Mouse (Mus musculus) bone marrow, adult 2 months (tissue): ENCODE measurements around the gene Gm10799. TPM values are rescaled to one million over a fixed set of nuclear protein-coding genes. Genes with fewer than 3 reads are reported as not detected.

ENCODE experiments used
- H3K27ac ChIP-seq: fragments of 200-500 bp; 2 replicates; pipeline ENCODE4 v1.5.1; 2012; ENCODE audit warnings: low read depth, mild to moderate bottlenecking, control low read depth, inconsistent platforms, low read length; ENCODE audit not compliant: control insufficient read depth, poor library complexity, insufficient read depth
- H3K4me1 ChIP-seq: fragments of 200-500 bp; 2 replicates; pipeline ENCODE4 v1.6.1; 2011; ENCODE audit warnings: low read length; ENCODE audit not compliant: control insufficient read depth, insufficient read depth
- H3K4me3 ChIP-seq: fragments of 200-500 bp; replicated peaks from 2 replicates; pipeline ENCODE3; 2011; ENCODE audit warnings: mild to moderate bottlenecking, low read depth, low read length, control low read depth; ENCODE audit not compliant: control insufficient read depth
- CTCF ChIP-seq: fragments of 200-500 bp; IDR thresholded peaks from 2 replicates; pipeline ENCODE4 v1.5.1; 2011; ENCODE audit warnings: low read length, control low read depth; ENCODE audit not compliant: control insufficient read depth, insufficient read depth
- POLR2A ChIP-seq: fragments of 200-500 bp; IDR thresholded peaks from 2 replicates; pipeline ENCODE4 v1.6.1; 2011; ENCODE audit warnings: low read depth, mild to moderate bottlenecking, control low read depth, low read length, borderline replicate concordance; ENCODE audit not compliant: control insufficient read depth
- WGBS: fragments of 180-500 bp; shearing (Covaris S2); methylation state at CpG from one replicate; pipeline ENCODE4 v1.1.7; 2018; 5-methylcytosine and 5-hydroxymethylcytosine counted together
- polyA plus RNA-seq: library from polyadenylated mRNA; stranded (reverse); fragments of >200 nt; gene quantifications from 2 replicates; pipeline ENCODE4 v1.2.4, GENCODE M21; 2011; ENCODE audit warnings: low replicate concordance; ENCODE audit not compliant: missing spikeins, insufficient read depth, insufficient read length

The Gm10799 gene
- polyA plus RNA-seq, 1 experiment, result not detected

GRCm38 (mm10) chr2:104058954-104059353 is 9.4 kb downstream of the Gm10799 start:
- H3K4me1 ChIP-seq, result no peaks in the 10 kb centered on the region
- no peak overlapping the region for H3K4me3 ChIP-seq
- no peak for TF ChIP-seq CTCF
- TF ChIP-seq POLR2A, result no peak
- no peak overlapping the region for H3K27ac ChIP-seq
- 92% methylated on average over 4 of the region's 4 CpGs for WGBS

DNA sequence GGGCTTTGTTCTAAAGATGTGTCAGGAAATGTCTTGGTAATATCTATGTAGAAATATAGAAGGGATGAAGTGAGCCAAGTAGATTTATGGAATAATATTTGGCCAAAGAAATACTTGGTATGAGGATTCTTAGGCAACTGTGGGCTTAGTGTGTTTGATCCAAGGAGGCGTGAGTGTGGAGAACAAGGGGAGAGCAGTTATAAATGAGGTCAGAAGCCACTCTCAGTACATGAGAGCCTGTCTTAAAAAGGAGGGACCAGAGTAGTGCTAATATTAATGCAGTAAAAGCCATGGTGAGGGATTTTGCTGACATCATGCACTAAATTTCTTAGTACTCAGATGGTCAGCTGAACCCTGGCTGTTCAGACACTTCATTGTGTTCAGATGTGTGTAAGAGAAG is 10.0 kb downstream of the Gm10799 start:
- TF ChIP-seq POLR2A, result no peak
- TF ChIP-seq CTCF, result no peak
- no peaks in the 10 kb centered on the region for H3K4me1 ChIP-seq
- no peak overlapping the region for H3K27ac ChIP-seq
- WGBS, result 92% methylated on average over 1 of the region's 1 CpGs
- H3K4me3 ChIP-seq, result no peak overlapping the region

GRCm38 (mm10) chr2:104044479-104045080 is 23.8 kb downstream of the Gm10799 start:
- TF ChIP-seq POLR2A (no peak), CTCF (no peak)
- WGBS, result 47% methylated on average over 1 of the region's 1 CpGs
- no peaks in the 10 kb centered on the region for H3K4me1 ChIP-seq
- H3K27ac ChIP-seq, result no peak overlapping the region
- no peak overlapping the region for H3K4me3 ChIP-seq

DNA sequence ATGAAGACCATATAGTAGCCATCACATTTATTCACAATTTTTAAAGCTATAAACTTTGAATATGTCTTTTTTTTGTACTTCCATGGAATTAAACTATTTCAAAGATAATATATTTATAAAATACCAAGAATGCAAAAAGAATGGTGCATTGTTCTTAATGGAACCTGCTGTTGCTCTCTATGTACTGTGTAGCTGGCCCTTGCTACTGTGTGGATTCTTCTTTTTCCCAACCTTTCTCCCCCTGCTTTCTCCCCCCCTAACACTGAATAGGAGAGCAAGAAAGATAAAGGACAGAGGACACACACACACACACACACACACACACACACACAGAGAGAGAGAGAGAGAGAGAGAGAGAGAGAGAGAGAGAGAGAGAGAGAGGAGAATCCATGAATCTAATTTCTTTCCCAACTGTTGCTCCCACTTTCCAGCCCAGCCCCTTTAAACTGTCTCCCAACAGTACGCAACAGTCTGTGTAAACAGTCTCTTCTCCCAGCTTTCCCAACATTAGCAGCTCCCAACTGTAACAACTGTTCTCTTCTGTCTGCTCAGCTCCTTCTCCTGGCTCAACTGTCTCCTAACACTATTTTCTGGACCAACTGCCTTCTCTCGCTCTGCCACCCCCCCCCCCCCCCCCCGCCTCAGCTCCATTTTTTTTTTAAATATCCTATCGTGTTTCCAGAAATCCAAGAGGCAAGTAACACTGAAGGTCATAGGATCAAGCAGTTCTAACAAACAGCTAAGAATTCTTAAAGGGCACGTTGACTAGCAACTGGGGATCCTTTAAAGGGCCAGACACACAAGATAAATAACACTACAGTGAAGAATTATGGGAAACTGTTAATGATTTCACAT is 24.5 kb downstream of the Gm10799 start:
- no peaks in the 10 kb centered on the region for H3K4me1 ChIP-seq
- WGBS, result 82% methylated on average over 5 of the region's 5 CpGs
- no peak overlapping the region for H3K27ac ChIP-seq
- TF ChIP-seq POLR2A, result no peak
- no peak for TF ChIP-seq CTCF
- no peak overlapping the region for H3K4me3 ChIP-seq

- no peak overlapping the region for H3K4me3 ChIP-seq
- TF ChIP-seq POLR2A, result no peak
- no peak for TF ChIP-seq CTCF
- WGBS, result 95% methylated on average over 15 of the region's 15 CpGs
- H3K4me1 ChIP-seq, result no peaks in the 10 kb centered on the region
- H3K27ac ChIP-seq, result no peak overlapping the region
Observed at GRCm38 (mm10) chr2:104042766-104043165, 25.6 kb downstream of the Gm10799 start.

DNA sequence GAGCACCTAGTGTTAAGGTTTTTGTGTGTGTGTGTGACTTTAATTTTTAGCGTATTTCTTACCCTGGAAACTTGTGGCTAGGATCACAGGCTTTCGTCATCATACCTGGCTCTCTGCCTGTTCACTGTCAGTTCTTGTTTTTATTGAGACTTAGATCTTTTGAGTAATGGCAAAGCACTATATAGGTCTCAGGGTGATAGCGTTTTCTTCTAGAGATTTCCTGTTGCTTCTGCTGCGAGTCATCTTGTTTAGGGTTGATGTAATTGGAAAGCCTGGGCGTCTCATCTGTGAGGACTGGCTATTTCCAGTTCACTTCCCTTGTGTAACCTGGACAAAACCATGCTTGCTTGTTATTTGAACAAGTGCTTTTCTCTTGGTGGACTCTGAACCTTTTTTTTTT is 26.7 kb downstream of the Gm10799 start:
- TF ChIP-seq POLR2A (no peak), CTCF (no peak)
- 30% methylated on average over 5 of the region's 5 CpGs for WGBS
- no peaks in the 10 kb centered on the region for H3K4me1 ChIP-seq
- no peak overlapping the region for H3K4me3 ChIP-seq
- H3K27ac ChIP-seq, result no peak overlapping the region

DNA sequence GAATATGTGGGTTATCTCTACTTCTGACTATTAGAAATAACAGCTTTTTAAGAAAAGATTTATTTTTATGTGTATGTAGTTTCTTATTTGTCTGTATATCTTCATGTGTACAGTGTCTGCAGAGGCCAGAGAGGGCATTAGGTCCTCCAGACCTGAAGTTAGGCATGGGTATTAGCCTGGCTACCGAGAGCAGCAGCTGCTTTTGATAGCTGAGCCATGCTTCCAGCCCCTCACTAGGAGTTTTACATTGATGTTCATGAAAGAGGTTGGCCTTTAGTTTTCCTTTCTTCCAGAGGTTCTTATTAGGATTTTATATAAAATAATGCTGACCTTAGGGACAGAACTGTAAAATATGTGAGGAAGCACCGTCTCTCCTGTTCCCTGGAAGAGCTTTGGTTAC is 30.1 kb downstream of the Gm10799 start:
- TF ChIP-seq CTCF (no peak), POLR2A (no peak)
- Histone ChIP-seq H3K4me3 (no peak overlapping the region), H3K4me1 (no peaks in the 10 kb centered on the region), H3K27ac (no peak overlapping the region)
- WGBS, result 87% methylated on average over 2 of the region's 2 CpGs

DNA sequence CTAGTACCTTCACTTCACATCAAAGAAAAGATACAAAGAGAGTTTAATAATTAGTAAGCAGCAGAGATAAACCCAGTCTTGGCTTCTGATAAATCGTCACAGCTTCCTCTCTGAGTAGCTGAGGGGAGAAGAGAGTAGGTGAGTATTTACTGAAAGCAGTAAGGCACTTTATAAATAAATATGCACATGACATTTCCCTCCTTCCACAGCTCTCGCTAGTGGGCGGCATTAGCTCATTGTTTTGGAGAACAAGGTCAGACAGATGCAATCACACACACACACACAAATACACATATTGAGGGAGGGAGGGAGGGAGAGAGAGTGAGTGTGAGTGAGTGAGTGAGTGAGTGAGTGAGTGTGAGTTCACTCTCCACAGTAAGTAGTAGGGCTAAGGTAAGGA is 32.0 kb downstream of the Gm10799 start:
- TF ChIP-seq POLR2A, result no peak
- no peak for TF ChIP-seq CTCF
- Histone ChIP-seq H3K4me3 (no peak overlapping the region), H3K4me1 (no peaks in the 10 kb centered on the region), H3K27ac (no peak overlapping the region)
- 82% methylated on average over 3 of the region's 3 CpGs for WGBS

DNA sequence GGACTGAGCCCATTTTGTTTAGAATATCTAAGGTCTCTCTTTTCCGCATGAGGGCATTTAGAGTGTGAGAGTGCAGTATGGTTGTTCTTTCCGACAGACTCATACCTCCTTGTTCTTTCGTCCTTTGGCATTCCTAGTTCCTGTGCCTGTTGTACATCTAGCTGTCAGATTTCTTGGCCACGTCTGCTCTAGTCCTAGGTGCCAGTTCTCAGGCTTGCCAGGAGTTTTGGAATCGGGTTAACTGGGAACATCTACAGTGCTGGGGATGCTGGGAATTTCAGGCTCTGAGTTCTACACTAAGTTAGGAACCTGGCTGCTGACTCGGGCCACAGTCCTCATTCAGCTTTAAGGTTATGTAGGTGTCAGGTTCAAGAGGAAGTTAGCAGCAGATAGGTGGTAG is 32.8 kb downstream of the Gm10799 start:
- TF ChIP-seq POLR2A, result no peak
- TF ChIP-seq CTCF, result no peak
- Histone ChIP-seq H3K4me1 (no peaks in the 10 kb centered on the region), H3K4me3 (no peak overlapping the region), H3K27ac (no peak overlapping the region)
- 90% methylated on average over 6 of the region's 6 CpGs for WGBS
